Mouse (Mus musculus) ovary, postnatal 10 days (tissue): ENCODE data around the gene Aurkb.
A peak's percentile ranks its signal among the peaks of the same experiment; 100 is the strongest.
"Not testable (repeated sequence)": the region's sequence is repeated elsewhere in the genome, so short reads cannot be mapped to it uniquely, and the experiment has no call there.

Source experiments
- DNase-seq: peaks from one replicate; pipeline ENCODE4 v3.0.0; 2022; ENCODE audit warnings: low spot score

Aurkb gene

GRCm38 (mm10) chr11:69080855-69081222 is 35.4 kb downstream of the Aurkb start:
- DNase-seq: no peak

GRCm38 (mm10) chr11:69081613-69082012 is 36.2 kb downstream of the Aurkb start:
- DNase-seq: no peak

GRCm38 (mm10) chr11:69085608-69086007 is 40.2 kb downstream of the Aurkb start:
- DNase-seq: no peak

- no peak for DNase-seq
Measured at GRCm38 (mm10) chr11:69086390-69086789, 40.9 kb downstream of the Aurkb start.

DNA sequence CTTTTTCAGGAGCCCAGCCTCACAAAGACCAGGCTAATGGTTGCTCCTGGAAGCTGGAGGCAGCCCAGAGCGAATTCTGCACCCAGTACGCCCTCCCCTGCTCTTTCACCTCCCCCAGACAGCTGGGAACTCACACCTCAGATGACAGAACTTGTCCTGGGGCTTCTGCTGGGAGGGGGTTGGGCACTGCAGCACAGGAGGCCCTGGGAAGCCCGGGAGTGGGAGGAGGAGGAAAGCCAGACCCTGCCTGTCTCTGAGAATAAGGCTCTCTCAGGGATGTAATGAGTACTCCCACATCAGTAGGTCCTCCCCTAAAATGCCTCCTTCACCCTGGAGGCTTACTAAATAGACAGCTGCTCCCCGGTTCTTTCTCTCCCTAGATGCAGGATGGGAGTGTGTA is 41.6 kb downstream of the Aurkb start:
- DNase-seq: no peak

DNA sequence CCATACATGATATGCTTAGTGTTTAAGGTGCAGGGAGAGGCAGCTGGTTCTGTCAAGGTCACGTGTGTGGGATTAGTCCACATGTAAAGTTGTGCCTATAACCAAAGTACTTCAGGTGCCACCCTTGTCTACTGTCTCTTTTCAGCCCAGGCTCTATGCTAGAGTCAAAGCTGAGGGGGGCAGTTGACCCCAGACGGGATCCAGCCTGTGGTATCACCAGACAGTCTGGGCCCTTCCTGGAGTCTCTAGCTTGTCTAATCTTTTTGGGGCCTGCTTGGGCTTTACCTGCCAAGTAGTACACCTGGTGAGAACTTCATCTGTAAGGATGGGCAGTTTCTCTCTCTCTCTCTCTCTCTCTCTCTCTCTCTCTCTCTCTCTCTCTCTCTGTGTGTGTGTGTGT is 42.1 kb downstream of the Aurkb start:
- no peak for DNase-seq

DNA sequence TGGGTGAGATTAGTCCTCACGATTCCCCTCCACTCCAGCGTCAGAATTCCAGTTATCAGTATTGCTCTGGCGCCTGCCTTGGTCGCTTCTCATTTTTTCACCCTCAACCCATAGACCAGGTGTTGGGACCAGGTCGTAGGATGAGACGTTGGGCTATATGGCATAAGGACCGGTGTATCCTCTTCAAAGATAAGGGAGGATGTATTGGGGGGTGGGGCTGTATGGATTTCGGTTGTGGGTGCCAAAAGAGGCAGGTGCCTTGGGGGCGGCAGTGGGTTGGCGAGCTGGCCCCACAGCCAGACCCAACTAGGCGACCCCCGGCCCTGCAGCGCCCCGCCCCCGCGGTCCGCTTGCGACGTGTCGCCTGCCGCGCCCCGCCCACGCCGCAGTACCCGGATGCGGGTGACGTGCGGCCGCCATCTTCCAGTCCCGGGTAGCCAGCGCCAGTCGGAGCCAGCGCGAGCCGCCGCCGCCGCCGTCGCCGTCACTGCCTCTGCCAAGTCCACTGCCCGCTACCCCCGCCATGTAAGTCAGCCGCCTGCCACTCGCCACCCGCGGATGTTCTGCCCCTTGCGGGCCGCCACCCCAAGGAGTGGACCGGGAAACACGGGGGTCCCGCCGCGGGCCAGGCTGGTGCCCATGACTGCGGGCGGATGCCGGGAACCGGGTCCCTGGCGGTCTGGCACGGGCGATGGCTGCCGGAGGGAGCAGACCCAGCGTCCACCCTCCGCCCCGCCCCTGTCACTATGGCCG is 42.8 kb downstream of the Aurkb start, which contains the start of gene Vamp2:
TSS of gene Vamp2 (plus strand) at position 388 of the 753 bp plus-strand sequence.
- DNase-seq: peak; percentile 84

GRCm38 (mm10) chr11:69088856-69089615 is 43.6 kb downstream of the Aurkb start:
- no peak for DNase-seq

DNA sequence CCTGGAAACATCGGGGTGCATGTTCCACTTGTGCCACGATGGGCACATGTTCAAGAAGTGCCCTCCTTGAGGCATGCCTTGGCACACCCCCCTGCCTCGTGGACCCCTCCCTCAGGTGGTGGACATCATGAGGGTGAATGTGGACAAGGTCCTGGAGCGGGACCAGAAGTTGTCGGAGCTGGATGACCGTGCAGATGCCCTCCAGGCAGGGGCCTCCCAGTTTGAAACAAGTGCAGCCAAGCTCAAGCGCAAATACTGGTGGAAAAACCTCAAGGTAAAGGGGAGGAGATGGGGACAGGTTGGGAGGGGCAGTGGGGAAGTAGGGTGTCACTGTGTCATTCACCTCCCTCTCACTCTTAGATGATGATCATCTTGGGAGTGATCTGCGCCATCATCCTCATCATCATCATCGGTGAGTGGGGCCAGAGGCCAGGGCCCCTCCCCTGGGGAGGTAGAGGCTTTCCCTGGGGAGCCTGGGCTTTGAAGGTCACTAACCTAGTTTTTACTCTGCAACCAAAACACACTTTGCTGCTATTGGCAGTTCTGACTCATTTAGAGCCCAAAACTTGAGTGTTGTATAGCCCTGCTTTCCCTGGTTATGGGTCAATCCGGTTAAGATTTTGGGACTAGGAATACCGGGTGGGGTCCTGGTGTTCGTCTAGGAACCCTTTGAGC is 44.3 kb downstream of the Aurkb start:
- no peak for DNase-seq

GRCm38 (mm10) chr11:69090367-69090766 is 44.9 kb downstream of the Aurkb start:
- no peak for DNase-seq

DNA sequence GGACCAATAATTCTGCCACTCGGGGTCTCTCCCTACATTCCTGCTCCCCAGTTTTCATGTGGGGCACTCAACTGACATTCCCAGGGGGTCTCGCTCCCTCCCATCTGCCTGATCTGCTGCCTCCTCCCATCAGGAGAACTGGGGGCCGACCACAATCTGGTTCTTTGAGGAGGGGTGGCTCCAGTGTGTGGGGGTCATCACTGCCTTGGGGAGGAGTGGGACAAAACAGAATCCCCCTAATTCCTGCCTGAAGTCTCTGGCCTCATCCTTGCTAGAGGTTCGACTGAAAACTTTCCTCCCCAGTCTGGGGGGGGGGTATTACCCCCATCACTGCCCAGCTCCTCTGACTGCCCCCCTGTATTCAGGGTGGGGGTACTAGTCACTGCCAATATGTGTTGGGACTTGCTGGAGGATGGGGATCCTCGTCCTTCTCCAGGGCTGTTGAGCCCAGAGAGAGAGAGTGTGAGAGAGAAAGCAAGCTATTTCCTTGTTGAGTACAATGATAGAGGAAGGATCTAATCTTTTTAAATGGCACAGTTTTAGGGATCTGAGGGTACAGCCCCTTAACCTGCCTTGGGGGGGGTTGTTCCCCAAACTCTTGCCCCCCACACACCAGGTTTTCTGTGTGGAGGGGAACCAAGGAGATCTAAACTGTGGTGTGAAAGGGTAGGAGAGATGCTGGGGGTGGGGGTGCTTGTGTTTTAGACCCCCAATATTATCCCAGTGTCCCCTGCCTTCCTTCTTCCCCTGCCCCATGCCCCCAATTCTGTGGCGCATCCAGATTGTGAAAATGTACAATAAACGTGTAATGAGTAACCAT is 46.3 kb downstream of the Aurkb start:
- DNase-seq: no peak

DNA sequence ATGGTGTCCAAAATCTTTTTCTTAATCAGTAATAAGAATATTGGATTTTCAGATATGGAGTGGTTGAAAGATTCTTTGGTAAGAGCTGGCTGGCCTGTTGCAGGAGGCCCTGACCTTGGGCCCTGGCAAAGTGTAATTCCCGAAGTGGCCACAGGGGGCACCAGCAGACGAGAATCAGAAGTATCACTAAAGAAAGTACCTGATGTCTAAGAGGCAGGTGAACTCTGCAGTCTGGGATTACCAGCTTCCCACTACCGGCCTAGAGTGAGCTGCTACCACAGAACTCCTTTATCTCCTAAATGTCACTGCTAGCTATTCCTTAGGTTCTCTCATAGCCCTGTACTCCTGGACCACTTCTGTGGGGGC is 46.9 kb downstream of the Aurkb start:
- DNase-seq: no peak

- no peak for DNase-seq
Measured at GRCm38 (mm10) chr11:69092871-69093270, 47.4 kb downstream of the Aurkb start.

DNA sequence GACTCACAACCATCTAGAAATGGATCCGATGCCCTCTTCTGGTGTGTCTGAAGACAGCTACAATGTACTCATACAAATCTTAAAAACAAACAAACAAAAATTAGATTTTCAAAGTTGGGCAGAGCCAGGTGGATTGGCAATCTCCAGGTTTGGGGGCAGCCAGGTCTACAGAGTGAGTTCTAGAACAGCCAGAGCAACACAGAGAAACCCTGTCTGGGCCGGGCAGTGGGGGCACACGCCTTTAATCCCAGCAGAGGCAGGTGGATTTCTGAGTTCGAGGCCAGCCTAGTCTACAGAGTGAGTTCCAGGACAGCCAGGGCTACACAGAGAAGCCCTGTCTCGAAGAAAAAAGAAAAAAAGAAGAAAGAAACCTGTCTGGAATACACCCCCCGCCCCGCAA is 48.4 kb downstream of the Aurkb start:
- not testable (repeated sequence) for DNase-seq

DNA sequence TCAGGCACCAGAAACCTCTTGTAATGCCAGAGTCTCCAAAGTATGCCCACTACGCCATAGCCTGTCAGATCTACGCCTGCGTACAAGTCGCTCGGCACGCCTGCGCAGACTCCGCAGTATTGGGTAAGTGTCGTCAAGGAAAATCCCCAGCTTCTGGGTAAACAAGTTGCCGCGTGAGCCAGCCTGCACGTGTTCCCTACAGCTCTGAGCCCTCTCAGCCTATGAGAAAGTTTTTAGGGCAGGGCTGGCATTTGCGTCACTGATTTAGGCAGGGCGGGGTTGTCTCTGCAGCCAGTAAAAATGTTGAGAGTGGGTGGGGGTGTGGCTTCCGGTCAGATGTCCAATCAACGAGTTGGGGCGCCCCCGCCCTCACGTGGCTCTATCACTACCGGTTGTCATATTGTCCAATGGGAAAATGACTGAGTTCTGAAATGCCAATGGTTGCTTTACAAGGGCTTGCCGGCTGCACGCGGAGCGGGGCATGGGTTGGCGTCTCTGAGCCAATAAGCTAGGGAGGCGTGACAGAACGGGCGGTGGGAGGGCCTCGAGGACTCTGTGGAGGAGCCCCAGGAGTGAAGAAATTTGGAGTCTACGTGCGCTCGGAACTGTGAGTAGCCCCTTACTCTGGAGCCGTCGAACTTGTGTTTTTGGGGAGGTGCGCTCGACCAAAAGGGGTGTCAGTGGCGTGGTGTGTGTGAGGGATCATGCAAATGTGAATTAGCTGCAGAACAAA is 49.4 kb downstream of the Aurkb start, which contains the start of gene Per1:
TSS of gene Per1 (plus strand) at position 521 of the 733 bp plus-strand sequence.
- DNase-seq: peak; percentile 83

GRCm38 (mm10) chr11:69095511-69096231 is 50.2 kb downstream of the Aurkb start:
- no peak for DNase-seq

- no peak for DNase-seq
Measured at GRCm38 (mm10) chr11:69096360-69096986, 51.0 kb downstream of the Aurkb start.

GRCm38 (mm10) chr11:69096987-69097900 is 51.8 kb downstream of the Aurkb start:
- peak; percentile 98 for DNase-seq
